9 mouse cellular contexts compared by ENCODE assay signal in the genomic region with DNA sequence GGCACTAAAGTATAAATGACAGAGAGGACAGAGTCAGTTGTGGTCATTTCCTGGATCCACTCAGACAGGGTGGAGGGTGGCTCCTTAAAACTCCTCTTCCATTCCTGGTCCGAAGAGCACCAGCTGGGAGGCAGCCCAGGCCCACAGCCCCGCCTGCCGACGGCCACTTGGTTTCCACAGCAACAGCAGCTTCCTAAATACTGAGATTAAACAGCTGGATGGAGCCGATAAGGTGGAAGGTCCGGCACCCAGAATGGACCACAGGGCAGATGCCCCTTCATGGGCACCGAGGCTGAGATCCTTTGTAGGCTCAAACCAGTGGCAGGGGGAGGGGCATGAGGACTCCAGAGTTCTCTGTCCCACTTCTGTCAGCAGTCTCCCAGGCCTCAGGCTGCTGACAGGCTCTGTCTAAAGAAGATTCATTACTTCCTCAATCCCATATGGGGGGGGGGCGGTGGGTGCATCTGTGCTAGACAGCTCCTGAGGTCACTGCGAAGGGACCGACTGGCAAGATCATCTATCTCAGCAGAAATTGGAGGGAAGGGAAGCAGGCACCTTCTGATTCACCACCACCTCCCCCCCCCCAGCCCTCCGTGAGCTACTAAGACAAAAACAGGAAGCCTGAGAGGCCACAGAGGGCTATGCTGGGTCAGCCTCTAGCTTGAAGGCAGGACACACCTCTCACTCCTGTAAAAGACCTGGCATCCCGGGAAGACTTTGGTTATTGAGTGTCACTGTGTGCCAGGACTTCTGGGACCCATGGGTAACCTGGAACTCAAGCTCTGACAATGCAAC. TPM values are rescaled to one million over a fixed set of nuclear protein-coding genes. Genes with fewer than 3 reads are reported as not detected.
DNase-seq lines count a peak whose midpoint lies in the region; ATAC-seq lines count a peak whose summit lies in the region.
"Had no signal": no experiment of that assay in that cellular context is flagged by ENCODE, and none has a peak within 500 bp of the region (broad histone marks: within the 10 kb centered on the region; RNA-seq: fewer than 3 reads in every experiment).

No protein-coding gene starts in this region.

- H3K4me1 ChIP-seq in hindbrain, embryonic 10.5 days (replicated peaks): peaks cover 22% of the 10 kb centered on the region
- H3K4me1 ChIP-seq in limb, embryonic 10.5 days: peaks cover 32% of the 10 kb centered on the region
- peaks cover 15% of the 10 kb centered on the region for H3K4me1 ChIP-seq in stomach, embryonic 14.5 days (ENCODE audit: control insufficient read depth, insufficient read depth, low read length)

- no peaks in the 10 kb centered on the region for H3K9me3 ChIP-seq in hindbrain, embryonic 10.5 days
- no peaks in the 10 kb centered on the region for H3K9me3 ChIP-seq in limb, embryonic 10.5 days (replicated peaks)
- H3K9me3 ChIP-seq in stomach, embryonic 14.5 days (ENCODE audit: control insufficient read depth, low read depth, low read length): no peaks in the 10 kb centered on the region

- DNase-seq in left cerebral cortex, postnatal 25 days (ENCODE audit: low spot score in 2 of 2): peak; percentile 23 to 47
- DNase-seq in left cerebral cortex, adult 18-20 months (ENCODE audit: low spot score in 2 of 2): no peak
- peak; percentile 71 for DNase-seq in embryo, embryonic 10.5 days (ENCODE audit: low spot score)
- DNase-seq in hindbrain, embryonic 10.5 days (ENCODE audit: low spot score): peak; percentile 55
- peak; percentile 55 for DNase-seq in limb, embryonic 10.5 days (ENCODE audit: low spot score)

- peaks cover 16% of the 10 kb centered on the region; the same call in 1 of the 2 replicates for H3K27me3 ChIP-seq in hindbrain, embryonic 10.5 days (ENCODE audit: insufficient read depth, poor library complexity, severe bottlenecking)
- H3K27me3 ChIP-seq in limb, embryonic 10.5 days (ENCODE audit: low read depth, poor library complexity, severe bottlenecking): 0 out of 2 replicates have a peak, but pooled peaks cover 6% of the 10 kb centered on the region
- no peaks in the 10 kb centered on the region for H3K27me3 ChIP-seq in stomach, embryonic 14.5 days (ENCODE audit: control insufficient read depth, insufficient read depth, low read length)

- H3K4me2 ChIP-seq in stomach, embryonic 14.5 days (replicated peaks; ENCODE audit: low read depth, low read length): peak overlapping the region; percentile 13

- 28% methylated on average over 12 of the region's 12 CpGs for WGBS in hindbrain, embryonic 10.5 days
- 9% methylated on average over 12 of the region's 12 CpGs for WGBS in limb, embryonic 10.5 days
- WGBS in stomach, embryonic 14.5 days: 9% methylated on average over 12 of the region's 12 CpGs

- intact Hi-C loops in left cerebral cortex, postnatal 25 days (cut with DNase I): no loop called here

- no peaks in the 10 kb centered on the region for H3K36me3 ChIP-seq in hindbrain, embryonic 10.5 days
- no peaks in the 10 kb centered on the region for H3K36me3 ChIP-seq in limb, embryonic 10.5 days
- H3K36me3 ChIP-seq in stomach, embryonic 14.5 days (ENCODE audit: control insufficient read depth, insufficient read depth, low read length): no peaks in the 10 kb centered on the region

- peak overlapping the region; percentile 66 for H3K27ac ChIP-seq in hindbrain, embryonic 10.5 days
- peak overlapping the region; percentile 60 for H3K27ac ChIP-seq in limb, embryonic 10.5 days
- peak overlapping the region; percentile 64; the same call in 1 of the 2 replicates for H3K27ac ChIP-seq in stomach, embryonic 14.5 days (ENCODE audit: low read length)

- peak overlapping the region; percentile 26; the same call in 1 of the 2 replicates for H3K4me3 ChIP-seq in hindbrain, embryonic 10.5 days
- H3K4me3 ChIP-seq in limb, embryonic 10.5 days: peak overlapping the region; percentile 19
- H3K4me3 ChIP-seq in stomach, embryonic 14.5 days (ENCODE audit: low read depth, low read length): no peak overlapping the region
- H3K4me3 ChIP-seq: myocyte had no signal

- ATAC-seq in megakaryocyte-erythroid progenitor cell, adult 5-6 weeks (replicated peaks; ENCODE audit: low FRiP score, low TSS enrichment, poor library complexity, severe bottlenecking): 0 out of 2 replicates have a peak, but pooled peaks have one; percentile 19
- ATAC-seq in stomach, embryonic 14.5 days (ENCODE audit: insufficient number of reproducible peaks, insufficient read depth, low FRiP score, low read depth): peak; percentile 67; the same call in 1 of the 2 replicates
- ATAC-seq in frontal cortex, adult (ENCODE audit: low TSS enrichment): no peak

- no peak overlapping the region for H3K9ac ChIP-seq in stomach, embryonic 14.5 days (replicated peaks; ENCODE audit: low read depth, low read length)

RNA-seq across cellular contexts. Expression of a gene that starts 6.6 kb away (rescaled TPM):
- 1 to 10 TPM; 2.0 to 2.9 TPM for total RNA-seq in left cerebral cortex, postnatal 25 days (2021)
- total RNA-seq in left cerebral cortex, adult 18-20 months (2021): 1 to 10 TPM; 2.5 to 3.7 TPM
- 0.46 and 0.48 TPM in 2 replicates for polyA plus RNA-seq in hindbrain, embryonic 10.5 days (2016; fragmentation: Nextera tagmentation; extraction: Ambion mirVana)
- 0.59 and 0.88 TPM in 2 replicates for polyA plus RNA-seq in limb, embryonic 10.5 days (2016; fragmentation: Nextera tagmentation; extraction: Ambion mirVana)
- total RNA-seq in megakaryocyte-erythroid progenitor cell, adult 5-6 weeks (2014; fragmentation: Nextera tagmentation): not detected in 2 replicates
- 0.04 TPM in 1 of 2 replicates, not detected in the other for total RNA-seq in megakaryocyte-erythroid progenitor cell, adult 5-6 weeks (2017)
- 4.5 and 5.8 TPM in 2 replicates for polyA plus RNA-seq in stomach, embryonic 14.5 days (2014; fragmentation: Nextera tagmentation; extraction: Ambion mirVana)
- polyA plus RNA-seq: myocyte had no signal

RNA-seq across cellular contexts. Expression of a gene that starts 58.4 kb away (rescaled TPM):
- total RNA-seq in left cerebral cortex, postnatal 25 days (2021): 100 to 1,000 TPM; 138 to 144 TPM
- 100 to 1,000 TPM; 123 to 141 TPM for total RNA-seq in left cerebral cortex, adult 18-20 months (2021)
- 11.7 and 12.5 TPM in 2 replicates for polyA plus RNA-seq in hindbrain, embryonic 10.5 days (2016; fragmentation: Nextera tagmentation; extraction: Ambion mirVana)
- polyA plus RNA-seq in limb, embryonic 10.5 days (2016; fragmentation: Nextera tagmentation; extraction: Ambion mirVana): 18.1 and 21.3 TPM in 2 replicates
- total RNA-seq in megakaryocyte-erythroid progenitor cell, adult 5-6 weeks (2014; fragmentation: Nextera tagmentation): 19.9 and 20.9 TPM in 2 replicates
- 41.5 and 44.8 TPM in 2 replicates for total RNA-seq in megakaryocyte-erythroid progenitor cell, adult 5-6 weeks (2017)
- polyA plus RNA-seq in stomach, embryonic 14.5 days (2014; fragmentation: Nextera tagmentation; extraction: Ambion mirVana): 17.4 and 19.2 TPM in 2 replicates

Comparison
In these comparisons a context has a peak if more than half of its experiments do, and no peak if none do; other contexts are left out.
1. DNase-seq: peak in left cerebral cortex, postnatal 25 days (2 of 2), embryo, embryonic 10.5 days (single experiment), hindbrain, embryonic 10.5 days (single experiment) and limb, embryonic 10.5 days (single experiment); none in left cerebral cortex, adult 18-20 months (0 of 2).
2. Peak in every context shown above with its lines, with median percentiles within 50 percentile points of each other: H3K27ac ChIP-seq.